Mouse (Mus musculus): ENCODE measurements around the gene Mccc2. TPM values are rescaled to one million over a fixed set of nuclear protein-coding genes. Genes with fewer than 3 reads are reported as not detected.

Mccc2 gene
- 17.3 to 21.2 TPM (median 19.8 TPM) in 4 replicates for total RNA-seq (2023)

GRCm38 (mm10) chr13:100014906-100015895 lies at the start of gene Mccc2:
Gene Mccc2, minus strand, starts transcription at chr13:100015639.

DNA sequence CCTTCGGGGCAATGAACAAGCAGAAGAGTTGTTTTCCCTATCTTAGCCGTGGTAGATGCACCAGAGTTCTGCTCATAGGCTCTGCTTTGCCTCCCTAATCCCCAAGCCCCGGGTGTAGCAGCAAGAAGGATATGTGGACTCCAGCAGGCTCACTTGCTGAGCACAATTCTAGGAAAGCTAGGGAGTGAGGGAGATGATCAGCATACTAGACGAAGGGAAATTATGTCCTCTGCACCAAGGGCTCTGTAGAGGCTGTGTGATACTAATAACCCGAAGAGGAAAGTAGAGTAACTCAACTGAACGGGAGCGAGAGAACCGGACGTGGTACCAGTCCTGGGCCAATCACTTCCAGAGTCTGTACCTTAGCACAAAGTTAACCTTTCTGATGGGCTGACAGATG lies 114.5 kb downstream of the Mccc2 start, which contains the start of gene Cartpt:
Gene Cartpt, minus strand, starts transcription at position 127 of the 400 bp plus-strand sequence.

Other genes starting within 250 kb of the Mccc2 start
- not detected in 4 replicates for gene Cartpt, start 114.5 kb downstream of the Mccc2 start, total RNA-seq (2023)
- 87.0 to 94.6 TPM (median 92.4 TPM) in 4 replicates for gene Bdp1, start 88.4 kb upstream of the Mccc2 start, total RNA-seq (2023)
- 1.1 to 1.5 TPM (median 1.4 TPM) in 3 of 4 replicates, not detected in the other for gene Serf1, start 92.4 kb upstream of the Mccc2 start, total RNA-seq (2023)
- 63.7 to 72.9 TPM (median 69.9 TPM) in 4 replicates for gene Smn1, start 109.2 kb upstream of the Mccc2 start, total RNA-seq (2023)
- 3.8 to 4.6 TPM (median 4.1 TPM) in 4 replicates for gene Naip2, start 186.5 kb upstream of the Mccc2 start, total RNA-seq (2023)
- 5.8 to 6.8 TPM (median 6.1 TPM) in 4 replicates for gene Naip5, start 230.7 kb upstream of the Mccc2 start, total RNA-seq (2023)